Mouse (Mus musculus): ENCODE measurements around the gene Ell3. TPM values are rescaled to one million over a fixed set of nuclear protein-coding genes. Genes with fewer than 3 reads are reported as not detected.
A peak's percentile ranks its signal among the peaks of the same experiment; 100 is the strongest.
"Not testable (repeated sequence)": the region's sequence is repeated elsewhere in the genome, so short reads cannot be mapped to it uniquely, and the experiment has no call there.

Gene Ell3
- polyA plus RNA-seq, 1 experiment from 2014 or later, result 3.1 TPM

- not testable (repeated sequence) for H3K4me1 ChIP-seq (replicated peaks; ENCODE audit: control insufficient read depth, insufficient read depth, low read length); H3K27me3 ChIP-seq (ENCODE audit: control insufficient read depth, insufficient read depth, low read length); H3K9me3 ChIP-seq (ENCODE audit: control insufficient read depth, low read length); H3K36me3 ChIP-seq (ENCODE audit: control insufficient read depth, insufficient read depth, low read length); H3K27ac ChIP-seq (ENCODE audit: low read depth, low read length)
- Histone ChIP-seq H3K4me2 (replicated peaks; ENCODE audit: low read depth, low read length) (peak within 1 kb of the TSS; percentile 58), H3K9ac (ENCODE audit: low read depth, low read length) (peak within 1 kb of the TSS; percentile 49), H3K4me3 (ENCODE audit: low read depth, low read length) (peak within 1 kb of the TSS; percentile 46)
- WGBS, result 6% methylated on average over 38 of the region's 41 CpGs
- ATAC-seq (ENCODE audit: low FRiP score) (peak; percentile 94), DNase-seq (ENCODE audit: low spot score) (peak; percentile 88)
Measured at GRCm38 (mm10) chr2:121473301-121474179, 29.5 kb upstream of the Ell3 start, which contains the start of gene Mfap1b. Mfap1b (minus strand) TSS chr2:121474067.

- WGBS, result 96% methylated on average over 3 of the region's 3 CpGs
- ATAC-seq (ENCODE audit: low FRiP score); H3K36me3 ChIP-seq (ENCODE audit: control insufficient read depth, insufficient read depth, low read length); H3K9ac ChIP-seq (ENCODE audit: low read depth, low read length); H3K4me3 ChIP-seq (ENCODE audit: low read depth, low read length); H3K4me2 ChIP-seq (replicated peaks; ENCODE audit: low read depth, low read length); DNase-seq (ENCODE audit: low spot score); H3K4me1 ChIP-seq (replicated peaks; ENCODE audit: control insufficient read depth, insufficient read depth, low read length); H3K27ac ChIP-seq (ENCODE audit: low read depth, low read length); H3K27me3 ChIP-seq (ENCODE audit: control insufficient read depth, insufficient read depth, low read length); H3K9me3 ChIP-seq (ENCODE audit: control insufficient read depth, low read length): not testable (repeated sequence)
Measured at GRCm38 (mm10) chr2:121472783-121473182, 28.7 kb upstream of the Ell3 start.

- not testable (repeated sequence) for ATAC-seq (ENCODE audit: low FRiP score); H3K9ac ChIP-seq (ENCODE audit: low read depth, low read length); H3K9me3 ChIP-seq (ENCODE audit: control insufficient read depth, low read length); H3K4me1 ChIP-seq (replicated peaks; ENCODE audit: control insufficient read depth, insufficient read depth, low read length); H3K27ac ChIP-seq (ENCODE audit: low read depth, low read length); H3K4me2 ChIP-seq (replicated peaks; ENCODE audit: low read depth, low read length); H3K27me3 ChIP-seq (ENCODE audit: control insufficient read depth, insufficient read depth, low read length); H3K4me3 ChIP-seq (ENCODE audit: low read depth, low read length); H3K36me3 ChIP-seq (ENCODE audit: control insufficient read depth, insufficient read depth, low read length); DNase-seq (ENCODE audit: low spot score)
- 61% methylated on average over 2 of the region's 6 CpGs for WGBS
Measured at GRCm38 (mm10) chr2:121468982-121469381, 24.9 kb upstream of the Ell3 start.

- WGBS, result 72% methylated on average over 2 of the region's 2 CpGs
- Histone ChIP-seq H3K4me1 (replicated peaks; ENCODE audit: control insufficient read depth, insufficient read depth, low read length) (no peaks in the 10 kb centered on the region), H3K4me2 (replicated peaks; ENCODE audit: low read depth, low read length) (no peak overlapping the region), H3K4me3 (ENCODE audit: low read depth, low read length) (no peak overlapping the region), H3K36me3 (ENCODE audit: control insufficient read depth, insufficient read depth, low read length) (no peaks in the 10 kb centered on the region), H3K9me3 (ENCODE audit: control insufficient read depth, low read length) (no peaks in the 10 kb centered on the region), H3K9ac (ENCODE audit: low read depth, low read length) (no peak overlapping the region), H3K27me3 (ENCODE audit: control insufficient read depth, insufficient read depth, low read length) (no peaks in the 10 kb centered on the region), H3K27ac (ENCODE audit: low read depth, low read length) (no peak overlapping the region)
- ATAC-seq (ENCODE audit: low FRiP score) (no peak), DNase-seq (ENCODE audit: low spot score) (no peak)
Measured at GRCm38 (mm10) chr2:121460071-121460470, 16.0 kb upstream of the Ell3 start.

GRCm38 (mm10) chr2:121456692-121457642 lies 12.9 kb upstream of the Ell3 start, which contains the start of gene Serinc4:
Serinc4 (minus strand) TSS chr2:121456781.
- peak within 1 kb of the TSS; percentile 77 for H3K9ac ChIP-seq (ENCODE audit: low read depth, low read length)
- no peaks in the 10 kb centered on the region for H3K27me3 ChIP-seq (ENCODE audit: control insufficient read depth, insufficient read depth, low read length)
- H3K27ac ChIP-seq (ENCODE audit: low read depth, low read length), result peak within 1 kb of the TSS; percentile 56; the same call in 1 of the 2 replicates
- ATAC-seq (ENCODE audit: low FRiP score) (peak; percentile 92), DNase-seq (ENCODE audit: low spot score) (peak; percentile 88)
- no peaks in the 10 kb centered on the region for H3K36me3 ChIP-seq (ENCODE audit: control insufficient read depth, insufficient read depth, low read length)
- H3K4me1 ChIP-seq (replicated peaks; ENCODE audit: control insufficient read depth, insufficient read depth, low read length), result no peaks in the 10 kb centered on the region
- peak within 1 kb of the TSS; percentile 83 for H3K4me3 ChIP-seq (ENCODE audit: low read depth, low read length)
- WGBS, result 5% methylated on average over 41 of the region's 41 CpGs
- H3K4me2 ChIP-seq (replicated peaks; ENCODE audit: low read depth, low read length), result peak within 1 kb of the TSS; percentile 54
- no peaks in the 10 kb centered on the region for H3K9me3 ChIP-seq (ENCODE audit: control insufficient read depth, low read length)

- no peaks in the 10 kb centered on the region for H3K9me3 ChIP-seq (ENCODE audit: control insufficient read depth, low read length)
- DNase-seq (ENCODE audit: low spot score), result no peak
- no peak overlapping the region for H3K4me2 ChIP-seq (replicated peaks; ENCODE audit: low read depth, low read length)
- no peaks in the 10 kb centered on the region; the same call in 1 of the 2 replicates for H3K36me3 ChIP-seq (ENCODE audit: control insufficient read depth, insufficient read depth, low read length)
- WGBS, result 80% methylated on average over 5 of the region's 5 CpGs
- no peaks in the 10 kb centered on the region for H3K27me3 ChIP-seq (ENCODE audit: control insufficient read depth, insufficient read depth, low read length)
- no peak for ATAC-seq (ENCODE audit: low FRiP score)
- H3K9ac ChIP-seq (ENCODE audit: low read depth, low read length), result no peak overlapping the region; the same call in 1 of the 2 replicates
- H3K4me1 ChIP-seq (replicated peaks; ENCODE audit: control insufficient read depth, insufficient read depth, low read length), result 0 out of 2 replicates have a peak, but pooled peaks cover 2% of the 10 kb centered on the region
- H3K4me3 ChIP-seq (ENCODE audit: low read depth, low read length), result no peak overlapping the region
- no peak overlapping the region for H3K27ac ChIP-seq (ENCODE audit: low read depth, low read length)
Measured at GRCm38 (mm10) chr2:121455534-121455933, 11.5 kb upstream of the Ell3 start.

- WGBS, result 86% methylated on average over 6 of the region's 6 CpGs
- no peaks in the 10 kb centered on the region for H3K27me3 ChIP-seq (ENCODE audit: control insufficient read depth, insufficient read depth, low read length)
- H3K9me3 ChIP-seq (ENCODE audit: control insufficient read depth, low read length), result no peaks in the 10 kb centered on the region
- ATAC-seq (ENCODE audit: low FRiP score), result no peak
- H3K36me3 ChIP-seq (ENCODE audit: control insufficient read depth, insufficient read depth, low read length), result no peaks in the 10 kb centered on the region; the same call in 1 of the 2 replicates
- no peak overlapping the region for H3K4me3 ChIP-seq (ENCODE audit: low read depth, low read length)
- no peak overlapping the region for H3K27ac ChIP-seq (ENCODE audit: low read depth, low read length)
- 0 out of 2 replicates have a peak, but pooled peaks cover 2% of the 10 kb centered on the region for H3K4me1 ChIP-seq (replicated peaks; ENCODE audit: control insufficient read depth, insufficient read depth, low read length)
- no peak for DNase-seq (ENCODE audit: low spot score)
- H3K4me2 ChIP-seq (replicated peaks; ENCODE audit: low read depth, low read length), result no peak overlapping the region
- H3K9ac ChIP-seq (ENCODE audit: low read depth, low read length), result no peak overlapping the region
Measured at GRCm38 (mm10) chr2:121453917-121454316, 9.8 kb upstream of the Ell3 start.

- H3K4me3 ChIP-seq (ENCODE audit: low read depth, low read length), result no peak within 1 kb of the TSS
- H3K4me2 ChIP-seq (replicated peaks; ENCODE audit: low read depth, low read length), result no peak within 1 kb of the TSS
- no peak within 1 kb of the TSS for H3K27ac ChIP-seq (ENCODE audit: low read depth, low read length)
- no peaks in the 10 kb centered on the region for H3K27me3 ChIP-seq (ENCODE audit: control insufficient read depth, insufficient read depth, low read length)
- no peaks in the 10 kb centered on the region; the same call in 1 of the 2 replicates for H3K36me3 ChIP-seq (ENCODE audit: control insufficient read depth, insufficient read depth, low read length)
- H3K4me1 ChIP-seq (replicated peaks; ENCODE audit: control insufficient read depth, insufficient read depth, low read length), result 0 out of 2 replicates have a peak, but pooled peaks cover 2% of the 10 kb centered on the region
- ATAC-seq (ENCODE audit: low FRiP score), result no peak
- no peak for DNase-seq (ENCODE audit: low spot score)
- no peak within 1 kb of the TSS for H3K9ac ChIP-seq (ENCODE audit: low read depth, low read length)
- WGBS, result 87% methylated on average over 4 of the region's 4 CpGs
- H3K9me3 ChIP-seq (ENCODE audit: control insufficient read depth, low read length), result no peaks in the 10 kb centered on the region
Measured at GRCm38 (mm10) chr2:121452990-121453389, 8.9 kb upstream of the Ell3 start, which contains the start of gene Hypk. Hypk (plus strand) TSS chr2:121453290.
